Mouse (Mus musculus): ENCODE data around the gene Olfr765.
"Not testable (repeated sequence)": the region's sequence is repeated elsewhere in the genome, so short reads cannot be mapped to it uniquely, and the experiment has no call there.

Olfr765 gene

DNA sequence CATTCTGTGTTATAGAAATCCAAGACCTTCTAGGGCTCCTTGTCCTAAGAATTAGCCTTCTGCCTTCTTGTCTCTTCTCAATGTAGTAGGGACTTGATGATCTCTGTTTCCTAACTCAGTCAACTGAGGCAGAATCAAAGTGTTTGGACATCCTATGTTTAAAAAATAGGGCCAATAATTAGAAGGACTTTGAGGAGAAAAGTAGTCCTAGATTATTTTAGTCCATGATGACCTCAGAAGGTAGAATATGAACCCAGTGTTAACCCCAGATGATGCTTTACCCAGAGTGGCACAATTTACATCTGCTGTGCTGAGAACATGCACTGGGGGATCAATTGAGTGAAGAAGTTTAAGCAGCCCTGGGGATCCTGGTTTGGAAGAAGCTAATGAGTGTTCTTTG is at the start of gene Olfr765:
Gene Olfr765, minus strand, starts transcription at position 101 of the 400 bp plus-strand sequence.
- DNase-seq, result not testable (repeated sequence)

DNA sequence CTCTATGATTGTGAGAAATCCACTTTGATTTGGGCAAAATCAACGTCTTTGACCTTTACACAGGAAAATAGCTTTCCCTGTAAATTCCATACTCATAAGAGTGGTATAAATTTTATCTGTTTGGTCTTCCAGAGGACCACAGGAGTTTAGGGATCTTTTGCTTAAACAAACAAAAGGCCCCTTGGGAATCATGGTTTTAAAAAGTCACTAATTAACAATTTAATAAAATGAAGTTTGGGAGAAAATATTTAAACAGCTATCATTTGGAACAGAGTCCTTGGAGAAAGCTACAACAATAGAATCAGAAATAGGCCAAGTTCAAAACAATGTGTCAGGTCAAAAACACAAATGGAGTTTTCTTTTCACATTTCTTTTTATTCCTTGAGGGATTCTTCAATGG is 49.5 kb upstream of the Olfr765 start, which contains the start of gene Olfr768:
Gene Olfr768, minus strand, starts transcription at position 101 of the 400 bp plus-strand sequence.
- no peak for DNase-seq

DNA sequence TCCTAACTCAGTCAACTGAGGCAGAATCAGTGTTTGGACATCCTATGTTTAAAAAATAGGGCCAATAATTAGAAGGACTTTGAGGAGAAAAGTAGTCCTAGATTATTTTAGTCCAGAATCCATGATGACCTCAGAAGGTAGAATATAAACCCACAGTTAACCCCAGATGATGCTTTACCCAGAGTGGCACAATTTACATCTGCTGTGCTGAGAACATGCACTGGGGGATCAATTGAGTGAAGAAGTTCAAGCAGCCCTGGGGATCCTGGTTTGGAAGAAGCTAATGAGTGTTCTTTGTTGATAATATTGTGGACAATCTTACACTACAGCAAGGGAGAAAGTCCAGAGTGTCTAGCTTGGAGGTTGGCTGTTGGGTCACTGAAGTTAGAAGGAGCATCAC is 33.0 kb upstream of the Olfr765 start, which contains the start of gene Olfr767:
Gene Olfr767, minus strand, starts transcription at position 101 of the 400 bp plus-strand sequence.
- not testable (repeated sequence) for DNase-seq

DNA sequence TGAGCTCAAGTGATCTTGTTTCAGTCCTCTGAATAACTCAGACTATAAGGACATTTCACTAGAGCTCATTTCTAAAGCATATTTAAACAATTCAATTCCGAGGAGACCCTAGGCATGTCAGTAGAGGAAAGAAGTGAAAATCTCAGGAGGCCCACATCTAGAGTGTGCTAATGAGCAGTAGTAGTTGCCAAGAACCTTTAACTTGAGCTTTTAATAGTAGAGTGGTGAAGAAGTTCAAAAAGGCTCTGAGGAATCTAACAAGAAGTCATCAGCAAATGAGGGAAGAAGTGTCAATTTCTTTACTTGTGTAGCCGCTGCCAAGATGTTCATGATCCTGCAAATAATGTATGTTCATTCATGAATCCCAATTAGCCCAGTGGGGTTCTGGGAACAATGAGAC is 19.1 kb upstream of the Olfr765 start, which contains the start of gene Olfr766-ps1:
Gene Olfr766-ps1, minus strand, starts transcription at position 101 of the 400 bp plus-strand sequence.
- no peak for DNase-seq

DNA sequence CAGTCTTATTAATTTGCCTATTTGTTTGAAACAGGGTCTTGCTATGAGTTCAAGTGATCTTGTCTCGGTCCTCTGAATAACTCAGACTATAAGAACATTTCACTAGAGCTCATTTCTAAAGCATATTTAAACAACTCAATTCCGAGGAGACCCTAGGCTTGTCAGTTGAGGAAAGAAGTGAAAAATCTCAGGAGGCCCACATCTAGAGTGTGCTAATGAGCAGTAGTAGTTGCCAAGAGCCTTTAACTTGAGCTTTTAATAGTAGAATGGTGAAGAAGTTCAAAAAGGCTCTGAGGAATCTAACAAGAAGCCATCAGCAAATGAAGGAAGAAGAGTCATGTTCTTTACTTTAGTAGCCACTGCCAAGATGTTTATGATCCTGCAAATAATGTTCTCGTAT is 10.0 kb downstream of the Olfr765 start, which contains the start of gene Olfr764-ps1:
Gene Olfr764-ps1, minus strand, starts transcription at position 101 of the 400 bp plus-strand sequence.
- DNase-seq, result no peak

DNA sequence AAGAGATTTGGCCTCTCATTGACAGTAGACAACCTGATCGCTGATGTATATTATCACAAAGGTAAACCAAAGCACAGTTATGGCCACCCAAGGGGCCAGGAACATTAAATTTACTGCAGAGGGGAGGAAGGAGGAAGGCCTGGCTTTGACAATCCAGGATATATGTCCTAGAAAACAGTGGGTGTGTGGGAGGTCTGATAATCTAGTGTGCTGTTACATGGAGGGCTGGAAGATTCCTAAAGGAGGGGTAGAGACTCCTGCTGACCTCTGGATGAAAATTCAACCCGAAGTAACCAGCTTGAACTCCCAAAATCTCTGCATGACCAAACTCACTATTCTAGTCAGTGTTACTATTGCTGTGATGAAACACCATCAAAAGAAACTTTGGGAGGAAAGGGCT is 21.5 kb downstream of the Olfr765 start:
- no peak for DNase-seq

DNA sequence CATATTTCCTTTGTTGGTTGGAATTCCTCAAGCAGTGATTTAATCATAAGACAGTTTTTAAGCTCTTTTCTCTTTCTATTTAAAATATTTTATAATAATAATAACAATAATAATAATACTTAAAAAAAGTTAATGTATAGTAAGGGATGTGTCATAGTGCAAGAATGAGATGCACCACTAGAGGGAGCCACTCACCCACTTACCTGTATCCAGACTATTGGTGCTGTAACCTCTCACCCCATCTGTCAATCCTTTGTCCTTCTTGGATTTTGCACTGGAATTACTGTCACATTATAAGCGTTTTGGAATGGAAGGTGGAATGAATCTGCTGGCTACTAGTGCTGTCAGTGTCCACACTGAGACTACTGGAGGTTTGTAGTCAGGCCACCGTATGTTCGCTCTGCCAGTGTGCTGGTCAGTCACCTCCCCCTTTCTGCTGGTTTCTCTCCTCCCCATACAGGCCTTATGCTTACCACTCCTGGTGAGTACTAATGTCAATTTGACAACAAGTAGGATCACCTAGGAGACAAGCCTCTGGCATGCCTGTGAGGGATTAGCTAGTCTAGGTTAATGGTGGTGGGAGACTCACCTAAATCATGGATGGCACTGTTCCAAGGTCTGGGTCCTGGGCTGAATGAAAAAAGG is 23.7 kb downstream of the Olfr765 start:
- peak; percentile 68 for DNase-seq

DNA sequence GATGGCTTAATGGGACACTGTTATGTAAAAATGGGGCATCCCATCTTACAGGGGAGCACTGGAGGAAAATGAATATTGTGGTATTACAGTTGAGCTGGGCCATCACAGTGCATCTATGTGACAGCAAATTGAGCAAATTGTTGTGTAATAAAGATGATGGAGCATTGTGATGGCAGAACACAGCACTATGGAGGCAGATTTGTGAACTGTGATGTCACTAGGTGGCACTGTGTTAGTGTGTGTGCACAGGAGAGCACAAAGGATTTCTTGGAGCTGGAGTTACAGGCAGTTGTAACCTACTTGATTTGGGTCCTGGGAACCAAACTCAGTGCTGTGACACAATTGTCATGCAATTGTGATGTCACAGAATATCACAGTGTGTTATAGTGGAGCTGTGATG is 26.5 kb downstream of the Olfr765 start:
- no peak for DNase-seq

DNA sequence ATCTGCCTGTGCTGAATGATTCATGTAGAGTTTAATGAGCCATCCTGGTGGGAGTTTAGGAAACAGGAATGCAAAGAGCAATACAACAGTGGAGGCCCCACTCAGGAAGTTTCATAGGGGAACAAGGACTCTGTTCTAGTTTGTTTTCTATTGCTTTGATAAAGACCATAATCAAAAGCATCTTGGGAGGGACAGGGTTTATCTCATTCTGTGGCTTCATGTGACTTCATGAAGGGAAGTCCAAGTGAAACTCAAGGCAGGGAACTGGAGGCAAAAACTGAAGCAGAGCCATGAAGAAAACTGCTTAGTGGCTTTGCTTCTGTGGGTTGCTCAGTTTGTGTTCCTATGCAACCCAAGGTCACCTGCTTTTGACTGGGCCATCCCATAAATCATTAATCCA is 35.3 kb downstream of the Olfr765 start:
- no peak for DNase-seq

DNA sequence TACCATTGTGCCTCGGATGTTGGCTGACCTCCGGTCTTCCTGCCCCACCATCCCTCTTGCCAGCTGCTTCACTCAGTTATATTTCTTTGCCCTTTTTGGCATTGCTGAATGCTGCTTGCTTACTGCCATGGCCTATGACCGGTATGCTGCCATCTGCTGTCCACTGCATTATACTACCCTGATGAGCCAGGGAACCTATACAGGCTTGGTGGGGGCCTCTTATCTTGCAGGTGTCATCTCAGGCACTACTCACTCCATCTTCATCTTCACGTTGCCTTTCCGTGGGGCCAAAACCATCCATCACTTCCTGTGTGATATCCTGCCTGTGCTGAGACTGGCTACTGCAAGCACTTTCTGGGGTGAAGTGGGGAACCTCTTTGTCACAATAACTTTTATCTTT is 38.3 kb downstream of the Olfr765 start:
- not testable (repeated sequence) for DNase-seq

DNA sequence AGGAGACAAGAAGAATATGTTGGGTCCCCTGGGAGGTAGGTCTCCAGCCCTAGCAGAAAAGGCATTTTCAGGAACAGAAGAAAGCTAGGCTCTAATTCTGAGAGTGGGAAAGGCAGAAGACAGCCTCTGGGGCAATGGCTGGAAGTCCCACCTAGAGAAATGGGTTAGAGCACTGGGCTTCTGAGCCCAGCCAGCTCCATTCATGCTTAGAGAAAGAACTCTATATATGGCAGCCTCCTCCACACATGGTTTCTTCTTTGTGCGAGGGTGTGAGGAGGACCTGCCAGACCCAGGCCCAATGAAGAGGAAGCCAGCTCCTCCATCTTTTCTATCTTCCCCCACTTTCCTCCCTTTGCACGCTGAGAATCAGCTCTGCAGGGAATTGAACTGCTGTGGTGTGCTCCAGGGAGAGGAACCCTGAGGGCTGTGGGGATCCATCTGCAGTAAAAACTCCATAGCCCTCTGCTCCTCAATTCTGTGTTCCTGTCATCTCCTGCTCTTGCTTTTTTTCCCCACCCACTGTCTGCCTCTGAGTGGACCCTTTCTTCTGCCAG is 39.4 kb downstream of the Olfr765 start, which contains the start of gene Olfr763:
Gene Olfr763, plus strand, starts transcription at position 504 of the 554 bp plus-strand sequence.
- no peak for DNase-seq

DNA sequence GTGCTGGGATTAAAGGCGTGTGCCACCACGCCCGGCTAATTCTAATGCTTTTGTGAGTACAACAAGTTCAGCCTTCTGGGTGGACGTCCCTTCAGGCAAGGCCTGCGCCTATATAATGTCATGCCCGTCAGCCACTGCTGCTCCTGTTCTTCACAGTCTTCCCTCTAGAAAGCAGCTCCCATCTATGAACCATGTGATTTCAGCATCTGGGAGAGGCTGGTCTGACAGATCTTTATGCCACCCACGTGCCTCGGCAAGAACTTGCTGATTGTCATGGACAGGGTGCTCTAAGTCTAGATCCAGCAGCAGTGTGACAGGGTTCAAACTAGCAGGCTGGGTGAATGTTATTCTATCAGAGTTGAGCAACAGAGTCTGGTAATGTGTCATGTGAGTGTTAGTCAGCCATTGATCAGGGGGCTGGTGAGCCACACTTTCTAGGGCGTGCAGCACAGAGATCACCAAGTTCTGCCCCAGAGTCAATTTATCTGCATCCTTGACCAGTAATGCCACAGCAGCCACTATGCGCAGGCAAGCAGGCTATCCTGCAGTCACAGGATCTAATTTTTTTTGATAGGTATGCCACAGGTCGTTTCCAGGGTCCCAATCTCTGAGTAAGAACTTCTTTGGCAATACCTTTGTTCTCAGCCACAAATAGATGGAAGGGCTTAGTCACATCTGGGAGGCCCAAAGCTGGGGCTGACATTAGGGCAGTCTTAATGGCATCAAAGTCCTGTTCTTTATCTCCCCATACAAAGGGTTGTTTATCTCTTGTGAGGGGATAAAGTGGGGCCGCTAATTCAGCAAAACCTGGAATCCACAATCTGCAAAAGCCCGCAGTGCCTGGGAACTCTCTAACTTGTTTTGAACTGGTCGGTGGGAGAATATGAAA is 45.5 kb downstream of the Olfr765 start:
- no peak for DNase-seq

DNA sequence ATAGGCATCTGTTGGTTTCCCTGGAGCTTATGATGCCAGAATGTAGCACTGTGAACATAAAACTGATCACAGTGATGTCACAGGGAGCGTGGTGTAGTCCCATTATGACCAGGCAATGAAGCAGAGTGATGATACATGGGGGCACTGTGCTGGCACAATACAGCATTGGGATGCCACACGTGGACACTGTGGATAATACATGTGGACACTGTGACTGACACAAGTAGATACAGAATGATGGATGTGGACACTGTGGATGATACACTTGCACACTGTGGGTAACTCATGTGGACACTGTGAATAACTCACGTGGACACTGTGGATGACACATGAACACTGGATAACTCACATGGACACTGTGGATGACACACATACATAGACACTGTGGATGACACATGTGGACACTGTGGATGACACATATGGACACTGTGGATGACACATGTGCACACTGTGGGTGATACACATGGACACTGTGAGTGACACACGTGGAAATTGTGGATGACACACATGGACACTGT is 53.2 kb downstream of the Olfr765 start:
- DNase-seq, result no peak

DNA sequence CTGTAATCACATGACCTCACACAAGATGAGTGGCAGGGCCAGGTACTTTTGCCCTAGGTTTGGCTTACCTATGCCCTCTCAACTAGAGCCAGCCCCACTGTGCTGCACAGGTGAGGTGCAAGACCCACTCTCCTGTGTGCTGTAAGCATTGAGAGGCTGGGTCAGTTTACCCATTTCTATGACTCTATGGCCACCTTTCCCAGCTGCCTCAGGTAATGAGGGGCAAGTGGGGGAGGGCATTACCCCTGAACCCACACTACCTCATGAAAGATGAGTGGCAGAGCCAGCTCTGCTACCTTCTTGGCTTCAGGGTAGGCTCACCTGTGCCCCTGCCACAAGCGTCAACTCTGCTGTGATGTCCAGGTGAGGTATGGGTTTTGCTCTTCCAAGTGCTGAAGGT is 54.0 kb downstream of the Olfr765 start:
- no peak for DNase-seq

Measured in thymus, postnatal 4 days (tissue).